ENCODE assay signal across 13 mouse cellular contexts in genomic region chr4:48037646-48038045, GRCm38 (mm10). TPM values are rescaled to one million over a fixed set of nuclear protein-coding genes. Genes with fewer than 3 reads are reported as not detected.
"Had no signal": no experiment of that assay in that cellular context is flagged by ENCODE, and none has a peak within 500 bp of the region (broad histone marks: within the 10 kb centered on the region; RNA-seq: fewer than 3 reads in every experiment).

No protein-coding gene starts in this region.

- DNase-seq: kidney, adult 9 months; kidney, postnatal 36 days; layer of hippocampus, adult 9-11 months; layer of hippocampus, postnatal 36 days; lung, embryonic 14.5 days; thymus, postnatal 4 days had no signal

- H3K9ac ChIP-seq: limb, embryonic 12.5 days; liver, embryonic 12.5 days; lung, embryonic 14.5 days; midbrain, embryonic 15.5 days; neural tube, embryonic 12.5 days had no signal

- H3K27ac ChIP-seq: kidney, postnatal 0 days; liver, embryonic 12.5 days; midbrain, embryonic 15.5 days; neural tube, embryonic 12.5 days; stomach, postnatal 0 days had no signal

- H3K9me3 ChIP-seq: limb, embryonic 12.5 days; liver, embryonic 12.5 days; midbrain, embryonic 15.5 days; neural tube, embryonic 12.5 days had no signal

- H3K27me3 ChIP-seq: limb, embryonic 12.5 days; midbrain, embryonic 15.5 days had no signal

- H3K36me3 ChIP-seq: limb, embryonic 12.5 days; liver, embryonic 12.5 days; midbrain, embryonic 15.5 days; neural tube, embryonic 12.5 days had no signal

- H3K4me3 ChIP-seq: limb, embryonic 12.5 days; liver, embryonic 12.5 days; midbrain, embryonic 15.5 days; neural tube, embryonic 12.5 days had no signal

- ATAC-seq: liver, embryonic 12.5 days; midbrain, embryonic 15.5 days had no signal

- H3K4me2 ChIP-seq: limb, embryonic 12.5 days; liver, embryonic 12.5 days; lung, embryonic 14.5 days; midbrain, embryonic 15.5 days; neural tube, embryonic 12.5 days had no signal

RNA-seq across cellular contexts. Expression of gene Nr4a3, which starts 7.3 kb away (rescaled TPM):
- polyA plus RNA-seq: liver, embryonic 12.5 days; liver, embryonic 16.5 days had no signal
